Mouse (Mus musculus): ENCODE data around the gene Map3k5. TPM values are rescaled to one million over a fixed set of nuclear protein-coding genes. Genes with fewer than 3 reads are reported as not detected.

Map3k5 gene
- polyA plus RNA-seq, 1 experiment: 4.0 TPM

DNA sequence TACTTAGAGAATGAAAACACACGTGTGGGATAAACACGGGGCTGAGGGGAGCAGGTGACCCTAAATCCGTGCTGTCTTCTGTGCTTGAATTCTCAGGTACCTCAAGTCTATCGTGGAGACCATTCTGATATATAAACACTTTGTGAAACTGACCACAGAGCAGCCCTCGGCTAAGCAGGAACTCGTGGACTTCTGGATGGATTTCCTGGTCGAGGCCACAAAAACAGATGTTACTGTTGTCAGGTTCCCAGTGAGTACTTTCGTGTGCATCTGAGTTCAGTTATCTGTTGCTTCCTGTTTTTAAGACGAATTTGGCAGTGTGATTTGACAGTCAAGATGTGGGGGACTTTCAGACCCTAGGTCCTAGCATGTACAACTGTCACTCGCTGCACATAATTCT, 124.6 kb downstream of the Map3k5 start:
- no peak for TF ChIP-seq CTCF (IDR thresholded peaks at IDR 0.05; ENCODE audit: extremely low read depth, insufficient read depth, insufficient read length, insufficient replicate concordance)
- TF ChIP-seq POLR2A (IDR thresholded peaks at IDR 0.05; ENCODE audit: low read depth, low read length): no peak
- Histone ChIP-seq H3K27ac (ENCODE audit: insufficient read depth, low read length) (peak overlapping the region; percentile 50; the same call in 1 of the 2 replicates), H3K27me3 (ENCODE audit: control insufficient read depth, insufficient read depth, low read length) (no peaks in the 10 kb centered on the region), H3K36me3 (ENCODE audit: control insufficient read depth, insufficient read depth, low read length) (peaks cover 6% of the 10 kb centered on the region), H3K4me1 (ENCODE audit: control insufficient read depth, insufficient read depth, insufficient read length) (peaks cover 17% of the 10 kb centered on the region), H3K4me3 (ENCODE audit: extremely low read depth, insufficient read depth, insufficient read length) (no peak overlapping the region)
- 14% methylated on average over 10 of the region's 10 CpGs for WGBS
- peak in 1 of 2 experiments; percentile 18 for DNase-seq (ENCODE audit: low read depth in 1 of 2, low spot score in 2 of 2)

DNA sequence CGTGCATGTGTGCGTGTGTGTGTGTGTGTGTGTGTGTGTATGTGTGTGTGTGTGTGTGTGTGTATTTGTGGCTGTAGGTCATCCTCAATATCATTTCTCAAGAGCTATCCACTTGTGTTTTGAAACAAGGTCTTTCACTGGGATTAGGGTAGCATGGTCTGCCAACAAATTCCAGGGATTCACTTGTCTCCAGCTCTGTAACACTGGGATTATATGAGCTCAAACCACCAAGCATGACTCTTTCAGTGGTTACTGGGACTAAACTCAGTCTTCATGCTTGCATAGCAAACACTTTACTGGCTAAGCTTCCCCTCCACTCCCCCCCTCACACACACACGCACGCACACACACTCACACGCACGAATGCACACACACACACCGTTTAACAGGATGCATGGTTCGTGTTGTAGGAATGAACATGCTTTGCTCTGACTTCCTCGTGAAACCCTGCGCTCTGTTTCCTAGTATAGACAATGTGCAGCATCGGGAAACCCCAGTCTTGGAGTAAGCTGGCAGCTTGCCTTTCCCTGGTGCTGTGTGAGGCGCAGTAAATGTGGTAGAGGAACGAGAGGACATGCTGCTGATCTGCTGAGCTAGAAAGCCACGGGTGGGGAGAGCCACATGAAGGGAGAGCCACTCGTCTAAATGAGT, 126.2 kb downstream of the Map3k5 start:
- Histone ChIP-seq H3K36me3 (ENCODE audit: control insufficient read depth, insufficient read depth, low read length) (peaks cover 6% of the 10 kb centered on the region), H3K27me3 (ENCODE audit: control insufficient read depth, insufficient read depth, low read length) (no peaks in the 10 kb centered on the region), H3K4me1 (ENCODE audit: control insufficient read depth, insufficient read depth, insufficient read length) (peaks cover 17% of the 10 kb centered on the region), H3K4me3 (ENCODE audit: extremely low read depth, insufficient read depth, insufficient read length) (no peak overlapping the region), H3K27ac (ENCODE audit: insufficient read depth, low read length) (0 out of 2 replicates have a peak overlapping the region, but pooled peaks have one; percentile 4)
- 29% methylated on average over 15 of the region's 15 CpGs for WGBS
- TF ChIP-seq POLR2A (IDR thresholded peaks at IDR 0.05; ENCODE audit: low read depth, low read length): no peak
- no peak for TF ChIP-seq CTCF (IDR thresholded peaks at IDR 0.05; ENCODE audit: extremely low read depth, insufficient read depth, insufficient read length, insufficient replicate concordance)
- peak; percentile 3 to 38 for DNase-seq (ENCODE audit: low read depth in 1 of 2, low spot score in 2 of 2)

DNA sequence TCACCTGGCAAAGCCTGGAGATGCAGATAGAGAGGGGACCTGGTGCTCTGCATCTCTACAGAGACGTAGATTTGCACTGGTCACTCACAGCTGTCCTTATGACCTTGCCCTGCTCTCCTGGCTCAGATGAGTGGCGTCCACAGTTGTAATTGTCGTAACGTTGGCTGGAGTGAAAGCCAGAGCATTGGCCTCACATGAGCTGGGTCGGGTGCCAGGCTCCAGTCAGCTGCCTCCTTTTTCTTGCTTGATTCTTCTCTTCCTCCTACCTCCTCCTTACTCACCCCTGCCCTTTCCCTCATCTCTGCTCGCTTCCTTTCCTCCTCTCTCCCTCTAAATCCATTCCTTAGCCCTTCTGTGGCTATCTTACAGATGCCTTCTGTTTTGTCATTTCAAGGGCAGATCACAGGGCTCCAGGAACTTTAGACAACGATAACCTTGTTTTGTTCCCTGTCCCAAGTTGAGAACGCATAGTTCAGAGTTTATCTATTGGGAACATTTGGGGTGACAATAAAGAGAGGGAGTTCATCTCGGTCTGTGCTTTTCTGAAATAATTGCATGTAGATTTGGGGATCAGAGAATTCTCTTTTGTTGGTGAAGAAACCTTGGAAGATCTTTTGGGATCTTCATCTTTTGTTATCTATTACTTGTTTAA, 130.4 kb downstream of the Map3k5 start:
- Histone ChIP-seq H3K4me3 (ENCODE audit: extremely low read depth, insufficient read depth, insufficient read length) (no peak overlapping the region), H3K27me3 (ENCODE audit: control insufficient read depth, insufficient read depth, low read length) (no peaks in the 10 kb centered on the region), H3K4me1 (ENCODE audit: control insufficient read depth, insufficient read depth, insufficient read length) (peaks cover 8% of the 10 kb centered on the region; the same call in 1 of the 2 replicates), H3K36me3 (ENCODE audit: control insufficient read depth, insufficient read depth, low read length) (peaks cover 5% of the 10 kb centered on the region), H3K27ac (ENCODE audit: insufficient read depth, low read length) (no peak overlapping the region)
- TF ChIP-seq CTCF (IDR thresholded peaks at IDR 0.05; ENCODE audit: extremely low read depth, insufficient read depth, insufficient read length, insufficient replicate concordance): no peak
- no peak for TF ChIP-seq POLR2A (IDR thresholded peaks at IDR 0.05; ENCODE audit: low read depth, low read length)
- DNase-seq (ENCODE audit: low read depth in 1 of 2, low spot score in 2 of 2): no peak
- WGBS: 92% methylated on average over 9 of the region's 9 CpGs

DNA sequence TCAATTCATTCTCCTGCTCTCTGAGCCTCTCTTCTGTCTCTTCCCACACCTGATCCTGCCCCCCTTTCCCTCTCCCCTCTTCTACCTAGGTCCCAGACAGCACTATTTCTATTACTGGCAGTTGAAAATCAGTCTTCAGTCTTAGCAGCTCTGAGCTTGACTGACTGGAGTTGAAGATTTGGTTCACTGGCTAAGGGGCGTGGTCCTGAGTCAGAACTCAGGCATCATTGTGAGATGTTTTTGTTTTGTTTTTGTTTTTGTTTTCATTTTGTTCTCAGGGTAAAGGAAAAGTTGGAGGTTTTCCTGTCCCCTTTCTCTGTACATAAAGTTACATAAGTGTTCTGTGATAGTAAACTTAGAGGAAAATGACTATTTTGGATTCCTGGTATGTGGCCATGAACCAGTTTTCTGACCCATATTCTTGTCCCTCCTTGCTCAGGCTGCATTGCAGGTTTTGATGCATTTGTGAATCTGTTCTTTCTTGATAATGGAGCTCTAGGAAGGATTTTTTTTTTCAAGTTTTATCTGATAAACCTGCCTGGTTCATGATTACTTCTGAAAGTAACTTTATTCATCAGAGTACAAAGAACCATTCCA, 131.9 kb downstream of the Map3k5 start:
- WGBS: 80% methylated on average over 1 of the region's 1 CpGs
- peaks cover 5% of the 10 kb centered on the region for H3K36me3 ChIP-seq (ENCODE audit: control insufficient read depth, insufficient read depth, low read length)
- no peak for TF ChIP-seq POLR2A (IDR thresholded peaks at IDR 0.05; ENCODE audit: low read depth, low read length)
- no peak for TF ChIP-seq CTCF (IDR thresholded peaks at IDR 0.05; ENCODE audit: extremely low read depth, insufficient read depth, insufficient read length, insufficient replicate concordance)
- DNase-seq (ENCODE audit: low read depth in 1 of 2, low spot score in 2 of 2): no peak
- no peak overlapping the region for H3K4me3 ChIP-seq (ENCODE audit: extremely low read depth, insufficient read depth, insufficient read length)
- no peaks in the 10 kb centered on the region for H3K27me3 ChIP-seq (ENCODE audit: control insufficient read depth, insufficient read depth, low read length)
- no peak overlapping the region for H3K27ac ChIP-seq (ENCODE audit: insufficient read depth, low read length)
- no peaks in the 10 kb centered on the region for H3K4me1 ChIP-seq (ENCODE audit: control insufficient read depth, insufficient read depth, insufficient read length)

DNA sequence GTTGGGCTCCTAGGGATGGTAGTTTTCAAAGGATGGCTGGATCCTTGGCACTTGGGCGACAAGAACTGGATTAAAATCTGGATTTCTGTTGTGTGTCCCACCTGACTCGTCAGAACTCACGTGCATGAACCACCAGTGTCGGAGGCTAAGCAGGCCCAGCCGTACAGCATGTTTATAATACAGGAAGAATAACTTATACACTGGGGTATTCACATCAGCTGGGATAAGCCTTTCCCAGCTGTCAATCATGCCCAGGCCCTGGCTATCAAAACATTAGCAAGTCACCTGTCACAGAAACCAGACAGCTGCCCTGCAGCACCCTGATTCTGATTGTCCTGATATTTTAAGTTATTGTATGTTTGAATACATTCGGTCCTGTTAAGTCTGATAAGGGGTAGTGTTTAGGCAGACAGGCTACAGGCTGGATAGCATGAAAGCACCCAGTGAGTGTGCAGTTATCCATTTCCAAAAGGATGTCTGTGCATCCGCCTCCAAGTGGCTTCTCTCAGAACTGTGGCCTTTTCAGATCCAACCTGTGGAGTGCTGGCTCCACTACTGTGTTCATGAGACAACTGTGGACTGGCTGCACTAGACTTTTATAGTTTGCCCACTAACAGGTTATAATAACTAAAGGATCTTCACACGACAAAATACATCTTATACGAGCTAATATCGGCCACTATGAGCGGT, 135.6 kb downstream of the Map3k5 start:
- no peaks in the 10 kb centered on the region for H3K27me3 ChIP-seq (ENCODE audit: control insufficient read depth, insufficient read depth, low read length)
- no peak overlapping the region for H3K27ac ChIP-seq (ENCODE audit: insufficient read depth, low read length)
- 93% methylated on average over 11 of the region's 11 CpGs for WGBS
- no peak for TF ChIP-seq POLR2A (IDR thresholded peaks at IDR 0.05; ENCODE audit: low read depth, low read length)
- no peak for TF ChIP-seq CTCF (IDR thresholded peaks at IDR 0.05; ENCODE audit: extremely low read depth, insufficient read depth, insufficient read length, insufficient replicate concordance)
- no peak overlapping the region for H3K4me3 ChIP-seq (ENCODE audit: extremely low read depth, insufficient read depth, insufficient read length)
- H3K36me3 ChIP-seq (ENCODE audit: control insufficient read depth, insufficient read depth, low read length): no peaks in the 10 kb centered on the region
- no peaks in the 10 kb centered on the region for H3K4me1 ChIP-seq (ENCODE audit: control insufficient read depth, insufficient read depth, insufficient read length)
- no peak for DNase-seq (ENCODE audit: low read depth in 1 of 2, low spot score in 2 of 2)

DNA sequence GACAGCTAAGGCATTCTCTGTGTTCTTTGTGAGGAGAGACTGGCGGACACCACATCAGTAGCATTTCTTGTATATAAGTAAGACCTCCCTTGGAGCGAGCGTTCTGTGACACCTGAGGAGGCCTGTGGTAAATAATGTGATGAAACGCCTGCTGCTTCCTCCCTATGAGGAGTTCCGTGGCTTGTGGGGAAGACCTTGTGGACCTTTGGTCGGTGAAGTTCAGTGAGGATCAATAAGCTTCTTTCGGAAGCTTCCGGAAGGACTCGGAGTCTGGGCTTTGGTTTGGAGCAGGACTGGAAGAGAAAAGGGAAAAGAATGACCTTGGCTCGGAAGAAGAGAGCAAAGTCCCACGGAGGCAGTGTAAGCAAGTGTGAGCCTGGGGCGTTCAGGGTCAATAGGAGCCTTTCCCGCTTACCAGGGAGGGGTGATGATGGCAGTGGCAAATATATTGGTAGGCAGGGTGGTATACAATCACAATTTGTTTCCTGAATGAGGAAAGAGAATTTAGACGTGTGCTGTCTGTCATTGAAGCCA, 136.4 kb downstream of the Map3k5 start:
- H3K27me3 ChIP-seq (ENCODE audit: control insufficient read depth, insufficient read depth, low read length): no peaks in the 10 kb centered on the region
- no peak for DNase-seq (ENCODE audit: low read depth in 1 of 2, low spot score in 2 of 2)
- WGBS: 89% methylated on average over 14 of the region's 14 CpGs
- H3K27ac ChIP-seq (ENCODE audit: insufficient read depth, low read length): no peak overlapping the region
- H3K4me3 ChIP-seq (ENCODE audit: extremely low read depth, insufficient read depth, insufficient read length): no peak overlapping the region
- H3K4me1 ChIP-seq (ENCODE audit: control insufficient read depth, insufficient read depth, insufficient read length): no peaks in the 10 kb centered on the region
- no peaks in the 10 kb centered on the region for H3K36me3 ChIP-seq (ENCODE audit: control insufficient read depth, insufficient read depth, low read length)
- TF ChIP-seq CTCF (IDR thresholded peaks at IDR 0.05; ENCODE audit: extremely low read depth, insufficient read depth, insufficient read length, insufficient replicate concordance): no peak
- TF ChIP-seq POLR2A (IDR thresholded peaks at IDR 0.05; ENCODE audit: low read depth, low read length): no peak

Data from spleen, adult 2 months (tissue).